Mouse (Mus musculus): ENCODE results near the gene Dleu7.

GRCm38 (mm10) chr14:62248796-62249195, 44.1 kb downstream of the Dleu7 start:
- no peak for TF ChIP-seq POLR2A (IDR thresholded peaks at IDR 0.05; ENCODE audit: borderline replicate concordance, extremely low read depth, low read depth, low read length)
- no peak for TF ChIP-seq CTCF (IDR thresholded peaks at IDR 0.05; ENCODE audit: insufficient read depth, low read length)

All from lung, adult 2 months (tissue).